Mouse (Mus musculus): ENCODE data around the gene Tet1.
"Not testable (repeated sequence)": the region's sequence is repeated elsewhere in the genome, so short reads cannot be mapped to it uniquely, and the experiment has no call there.

The Tet1 gene

GRCm38 (mm10) chr10:62843787-62844491 is 64.9 kb downstream of the Tet1 start:
- no peak for DNase-seq

GRCm38 (mm10) chr10:62841901-62842447 is 66.8 kb downstream of the Tet1 start:
- no peak for DNase-seq

GRCm38 (mm10) chr10:62840687-62841086 is 68.1 kb downstream of the Tet1 start:
- DNase-seq, result no peak

GRCm38 (mm10) chr10:62837987-62838386 is 70.8 kb downstream of the Tet1 start:
- no peak for DNase-seq

DNA sequence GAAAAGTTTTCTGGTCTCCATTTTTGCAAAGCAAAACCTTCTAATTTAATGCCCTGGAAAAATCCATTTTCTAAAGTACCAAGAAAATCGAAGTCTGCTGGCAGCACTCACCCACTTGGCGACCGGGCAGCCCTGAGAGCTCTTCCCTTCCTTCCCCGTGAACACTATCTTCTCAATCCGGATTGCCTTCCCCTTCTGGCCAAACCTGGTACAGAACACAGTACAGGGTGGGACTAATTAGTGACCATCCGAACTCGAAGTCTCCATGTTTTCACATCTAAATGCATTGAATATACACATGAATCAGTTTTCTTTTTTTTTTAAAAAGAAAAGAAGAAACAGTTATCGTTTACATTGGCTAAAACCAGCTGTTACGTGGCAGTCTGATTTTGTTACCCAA is 76.0 kb downstream of the Tet1 start:
- DNase-seq, result no peak

DNA sequence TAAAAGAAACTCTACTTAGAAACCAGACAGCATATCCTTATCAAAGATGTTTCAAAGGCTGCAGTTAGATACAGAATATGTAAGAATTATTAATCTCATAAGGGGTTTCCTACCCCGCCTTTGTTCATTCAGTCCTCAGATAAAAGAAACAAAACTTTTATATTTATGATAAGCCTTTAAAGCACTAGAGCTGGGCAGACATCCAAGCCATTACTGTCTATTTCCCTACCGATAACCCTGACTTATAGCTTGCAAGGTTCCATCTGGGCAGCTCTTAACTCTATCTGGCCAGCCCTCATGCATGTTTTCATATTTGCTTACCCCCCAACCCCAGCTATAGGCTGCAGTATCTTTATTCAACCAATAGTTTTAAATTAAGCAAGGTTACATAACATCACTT is 77.2 kb downstream of the Tet1 start:
- DNase-seq, result no peak

- no peak for DNase-seq
These were observed 84.3 kb downstream of the Tet1 start for GRCm38 (mm10) chr10:62824474-62824873.

DNA sequence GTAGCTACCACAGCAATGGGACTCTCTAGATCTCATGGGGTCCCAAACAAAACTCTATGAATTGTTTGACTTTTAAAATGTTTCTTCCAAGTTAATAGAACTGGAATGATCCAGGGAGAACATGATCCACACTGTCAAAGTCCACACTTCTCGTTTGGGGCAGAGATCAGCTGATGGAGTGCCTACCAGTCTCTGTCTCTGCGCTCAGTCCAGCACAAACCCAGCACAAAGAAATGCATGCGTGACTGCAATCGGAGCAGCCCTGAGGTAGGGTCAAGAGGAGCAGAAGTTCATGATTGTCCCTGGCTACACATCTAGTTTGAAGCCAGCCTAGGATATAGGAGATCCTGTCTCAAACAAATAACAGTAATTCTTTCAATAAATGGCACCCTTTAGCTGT is 85.4 kb downstream of the Tet1 start:
- DNase-seq, result no peak

DNA sequence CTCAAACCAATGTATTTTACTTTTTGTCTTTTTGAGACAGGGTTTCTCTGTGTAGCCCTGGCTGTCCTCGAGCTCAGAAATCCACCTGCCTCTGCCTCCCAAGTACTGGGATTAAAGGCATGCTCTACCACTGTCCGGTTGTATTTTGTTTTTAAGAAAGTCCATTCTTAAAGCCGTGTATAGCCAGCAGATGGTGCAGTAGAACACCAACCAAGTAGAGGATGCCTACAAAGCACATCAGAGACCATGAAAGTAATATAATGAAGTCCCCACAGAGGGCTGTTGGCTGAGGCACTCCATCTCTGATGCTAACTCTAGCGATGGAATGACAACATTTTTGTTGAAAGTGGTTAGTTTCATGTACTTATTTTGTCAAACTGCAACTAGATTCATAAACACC is 98.8 kb downstream of the Tet1 start:
- no peak for DNase-seq

GRCm38 (mm10) chr10:62808766-62809165 is 100.0 kb downstream of the Tet1 start:
- no peak for DNase-seq

GRCm38 (mm10) chr10:62808316-62808715 is 100.5 kb downstream of the Tet1 start:
- DNase-seq, result no peak

DNA sequence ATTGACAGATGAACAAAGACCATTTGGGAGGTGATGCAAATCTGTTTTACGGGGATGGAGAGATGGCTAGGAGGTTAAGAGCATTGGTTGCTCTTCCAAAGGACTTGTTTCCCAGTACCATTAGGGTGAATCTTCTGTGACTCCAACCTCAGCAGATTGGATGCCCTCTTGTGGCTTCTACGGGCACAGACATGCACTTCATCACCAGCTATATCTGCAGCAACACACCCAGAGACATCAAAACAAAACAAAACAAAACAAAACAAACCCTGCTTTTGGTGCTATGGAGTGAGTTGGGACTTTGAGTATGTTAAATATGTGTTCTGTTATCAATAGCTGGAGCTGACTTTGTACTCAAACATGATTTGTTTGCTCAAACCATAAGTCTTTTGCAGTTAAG is 104.7 kb downstream of the Tet1 start:
- no peak for DNase-seq

DNA sequence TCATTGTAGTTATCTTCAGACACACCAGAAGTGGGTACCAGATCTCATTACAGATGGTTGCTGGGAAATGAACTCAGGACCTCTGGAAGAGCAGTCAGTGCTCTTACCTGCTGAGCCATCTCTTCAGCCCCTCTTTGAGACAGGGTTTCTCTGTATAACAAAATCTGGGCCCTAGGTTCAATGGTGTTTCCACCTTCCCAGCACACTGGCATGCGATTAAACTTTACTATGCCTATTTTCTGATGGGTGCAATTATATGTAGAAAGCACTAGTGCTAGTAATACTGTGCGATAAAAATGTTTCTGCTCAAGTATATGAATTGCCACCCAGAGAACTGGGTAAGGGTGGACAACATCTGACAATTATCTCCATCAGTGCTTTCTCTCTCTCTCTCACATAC is 105.5 kb downstream of the Tet1 start:
- DNase-seq, result no peak

DNA sequence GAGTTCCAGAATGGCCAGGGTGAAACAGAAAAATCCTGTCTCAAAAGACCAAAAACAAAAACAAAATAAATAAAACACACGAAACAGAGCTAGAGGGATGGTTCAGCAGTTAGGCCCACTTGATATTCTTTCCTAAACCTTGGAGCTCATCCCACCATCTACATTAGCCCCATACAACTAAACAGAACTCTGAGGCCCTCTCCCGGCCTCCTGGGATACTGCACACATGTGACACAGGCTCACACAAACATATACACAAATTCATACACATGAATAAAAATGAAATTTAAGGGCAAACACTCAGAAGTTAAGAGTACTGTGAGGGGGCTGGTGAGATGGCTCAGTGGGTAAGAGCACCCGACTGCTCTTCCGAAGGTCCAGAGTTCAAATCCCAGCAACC is 114.6 kb downstream of the Tet1 start:
- DNase-seq, result no peak

DNA sequence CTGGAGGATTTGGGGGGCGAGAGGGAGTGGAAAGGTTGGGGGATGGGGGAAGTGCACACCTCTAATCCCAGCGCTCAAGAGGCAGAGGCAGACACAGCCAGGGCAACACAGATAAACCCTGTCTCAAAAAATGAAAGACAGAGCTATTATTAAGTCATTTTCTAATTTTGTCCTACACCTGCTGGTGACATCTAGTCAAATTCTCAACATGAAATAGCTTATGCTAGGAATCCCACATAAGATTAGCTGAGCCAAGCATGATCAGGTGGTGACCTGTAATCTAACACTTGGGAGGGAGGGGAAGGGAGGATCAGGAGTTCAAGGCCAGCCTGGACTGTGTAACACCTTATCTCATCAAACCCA is 115.7 kb downstream of the Tet1 start:
- peak; percentile 20 for DNase-seq

- peak; percentile 99 for DNase-seq
These were observed 116.4 kb downstream of the Tet1 start, which contains the start of gene Ccar1 for GRCm38 (mm10) chr10:62792177-62793090. Gene Ccar1 (minus strand): TSS chr10:62792286.

DNA sequence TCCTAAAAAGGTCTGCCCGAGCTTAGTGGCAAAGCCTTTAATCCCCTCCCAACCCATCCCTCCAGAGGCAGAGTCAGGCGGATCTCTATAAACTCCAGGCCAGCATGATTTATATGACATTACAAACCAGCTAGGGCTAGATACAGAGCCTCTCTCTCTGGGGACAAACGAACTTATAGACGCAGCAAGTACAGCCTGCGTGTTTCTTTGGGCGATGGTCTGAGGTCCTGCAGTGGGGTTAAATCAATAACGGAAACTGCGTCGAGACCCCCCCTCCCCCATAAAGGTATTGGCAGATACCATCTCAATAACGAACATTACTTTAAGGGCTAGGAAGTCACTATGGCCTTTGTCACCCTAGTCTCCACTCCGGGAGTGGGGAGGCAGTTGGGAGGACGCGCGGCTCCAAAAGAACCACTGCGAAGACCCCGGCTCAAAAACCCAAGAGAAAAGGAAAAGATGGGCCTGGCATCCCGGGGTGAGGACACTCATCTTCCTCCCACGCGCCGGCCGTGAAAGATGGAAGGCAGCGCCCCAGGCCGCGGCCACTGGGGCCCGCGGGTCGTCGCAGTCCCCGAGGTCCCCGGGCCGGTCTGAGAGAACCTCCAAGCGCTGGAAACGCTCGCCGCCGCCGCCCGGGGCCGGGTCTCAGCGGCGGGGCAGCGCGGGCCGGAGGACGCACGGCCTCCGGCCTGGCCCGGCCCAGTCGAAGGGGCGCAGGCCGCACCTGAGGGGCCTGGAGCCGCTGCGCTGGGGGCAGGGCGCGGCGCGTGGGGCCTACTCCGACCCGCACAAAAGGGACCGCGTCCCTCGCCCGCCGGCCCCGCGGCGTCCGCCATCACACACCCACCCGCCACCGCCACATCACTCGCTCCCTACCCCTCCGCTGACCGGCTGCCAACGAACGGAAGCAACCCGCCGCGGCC is 117.3 kb downstream of the Tet1 start:
- no peak for DNase-seq

- DNase-seq, result not testable (repeated sequence)
These were observed 127.0 kb downstream of the Tet1 start for GRCm38 (mm10) chr10:62781776-62782175.

Measured in cerebellum, adult 8-10 months (tissue).